Mouse (Mus musculus): ENCODE measurements around the gene Rnf24.

The Rnf24 gene

DNA sequence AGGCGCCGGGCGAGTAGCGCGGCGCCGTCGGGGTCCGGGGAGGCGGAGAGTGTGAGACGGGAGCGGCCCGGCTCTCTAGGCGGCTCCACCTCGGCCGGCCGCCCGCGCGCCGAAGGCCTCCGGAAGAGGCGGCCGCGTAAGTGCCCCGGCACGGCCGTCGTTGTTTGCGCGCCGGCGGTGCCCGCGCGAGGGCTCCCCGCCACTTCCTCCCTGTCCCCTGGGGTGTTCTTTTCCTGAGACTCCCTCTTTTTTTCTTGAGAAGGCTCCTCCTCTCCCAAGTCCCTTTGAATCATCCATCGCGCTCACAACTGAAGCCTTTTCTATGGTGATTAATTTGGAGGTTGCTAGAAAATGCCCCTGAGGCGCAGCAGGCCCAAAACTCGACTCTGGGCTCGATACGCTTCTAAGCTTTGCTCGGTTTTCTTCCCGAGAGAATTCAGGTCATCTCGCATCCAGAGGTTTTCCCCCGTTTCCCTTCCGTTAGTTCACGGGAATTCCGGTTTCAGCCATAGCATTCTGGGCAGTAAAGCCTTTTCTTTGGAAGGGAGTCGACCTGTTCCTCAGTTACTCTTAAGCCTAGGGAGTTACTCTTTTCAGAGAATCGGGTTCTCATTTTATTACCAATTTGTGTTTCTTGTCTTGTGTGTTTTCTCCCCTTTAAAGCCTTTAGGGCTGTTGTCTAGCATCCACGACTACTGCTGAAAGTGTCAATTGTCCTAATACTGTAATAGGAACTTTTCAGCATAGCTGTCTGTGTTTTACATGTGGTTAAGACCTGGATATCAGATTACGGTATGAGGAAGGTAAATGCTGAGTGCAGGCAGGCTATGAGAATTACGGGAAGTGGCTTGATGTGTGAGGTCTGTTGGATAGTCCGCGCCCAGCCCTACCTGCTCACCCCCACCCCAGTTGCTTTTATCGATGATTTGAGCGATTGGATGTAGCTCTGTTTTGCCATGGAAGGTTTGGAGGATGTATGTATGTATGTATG, 89.7 kb downstream of the Rnf24 start:
- DNase-seq (ENCODE audit: low spot score): no peak

DNA sequence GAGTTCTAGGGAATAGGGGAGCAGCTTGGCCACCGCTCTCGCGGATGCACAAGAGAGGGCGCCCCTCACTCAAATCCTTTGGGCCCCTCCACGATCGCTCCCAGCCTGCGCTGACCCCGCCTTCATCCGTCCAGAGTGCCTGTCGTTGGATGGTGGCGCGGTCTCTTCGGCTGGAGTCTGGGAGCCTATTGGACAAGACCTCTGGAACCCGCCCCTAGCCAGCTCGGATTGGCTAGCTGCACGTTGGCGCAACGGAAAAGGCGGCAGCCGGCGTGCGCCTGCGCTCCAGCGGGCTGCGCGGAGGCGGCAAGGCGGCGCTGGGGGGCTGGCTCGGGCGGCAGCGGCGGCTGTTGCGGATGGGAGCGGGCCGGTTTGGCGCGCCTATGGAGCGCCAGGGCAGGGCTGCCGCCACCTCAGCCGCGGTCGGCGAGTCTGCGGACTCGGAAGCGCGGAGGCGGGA, 90.4 kb downstream of the Rnf24 start, which contains the start of gene Pank2:
TSS of gene Pank2 (plus strand) at position 283 of the 460 bp plus-strand sequence.
- DNase-seq (ENCODE audit: low spot score): peak; percentile 90

DNA sequence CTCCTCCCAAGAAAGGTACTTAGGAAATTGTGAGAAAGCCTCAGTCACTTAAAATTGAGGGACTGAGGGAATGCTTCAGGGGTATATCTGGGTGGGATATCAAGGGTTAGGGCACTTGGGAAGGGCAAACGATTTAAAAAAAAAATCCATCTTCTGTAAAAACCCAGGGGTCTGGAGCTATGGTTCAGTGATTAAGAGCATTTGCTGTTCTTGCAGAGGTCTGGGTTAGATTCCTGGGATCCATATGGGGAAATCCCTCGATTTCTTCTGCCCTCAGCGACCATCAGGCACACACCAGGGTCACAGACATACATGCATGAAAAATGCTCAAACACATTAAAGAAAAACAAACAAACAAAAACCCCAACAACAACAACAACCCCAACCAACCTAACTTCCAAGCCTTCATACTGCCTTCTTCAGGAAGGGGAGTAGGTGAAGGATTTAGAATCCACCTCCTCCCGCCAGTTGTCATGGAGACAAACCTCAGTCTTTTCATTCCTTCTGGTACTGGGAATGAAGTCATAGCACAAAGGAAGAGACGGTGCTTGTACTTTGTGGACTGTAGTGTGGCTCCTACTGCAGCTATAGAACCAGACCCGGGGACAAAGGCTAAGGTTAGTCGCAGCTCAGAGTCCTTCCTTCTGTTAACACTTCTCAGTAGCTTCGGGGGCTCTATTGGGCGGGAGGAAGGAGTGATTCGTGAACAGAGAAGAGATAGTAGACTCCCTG, 91.0 kb downstream of the Rnf24 start:
- no peak for DNase-seq (ENCODE audit: low spot score)

DNA sequence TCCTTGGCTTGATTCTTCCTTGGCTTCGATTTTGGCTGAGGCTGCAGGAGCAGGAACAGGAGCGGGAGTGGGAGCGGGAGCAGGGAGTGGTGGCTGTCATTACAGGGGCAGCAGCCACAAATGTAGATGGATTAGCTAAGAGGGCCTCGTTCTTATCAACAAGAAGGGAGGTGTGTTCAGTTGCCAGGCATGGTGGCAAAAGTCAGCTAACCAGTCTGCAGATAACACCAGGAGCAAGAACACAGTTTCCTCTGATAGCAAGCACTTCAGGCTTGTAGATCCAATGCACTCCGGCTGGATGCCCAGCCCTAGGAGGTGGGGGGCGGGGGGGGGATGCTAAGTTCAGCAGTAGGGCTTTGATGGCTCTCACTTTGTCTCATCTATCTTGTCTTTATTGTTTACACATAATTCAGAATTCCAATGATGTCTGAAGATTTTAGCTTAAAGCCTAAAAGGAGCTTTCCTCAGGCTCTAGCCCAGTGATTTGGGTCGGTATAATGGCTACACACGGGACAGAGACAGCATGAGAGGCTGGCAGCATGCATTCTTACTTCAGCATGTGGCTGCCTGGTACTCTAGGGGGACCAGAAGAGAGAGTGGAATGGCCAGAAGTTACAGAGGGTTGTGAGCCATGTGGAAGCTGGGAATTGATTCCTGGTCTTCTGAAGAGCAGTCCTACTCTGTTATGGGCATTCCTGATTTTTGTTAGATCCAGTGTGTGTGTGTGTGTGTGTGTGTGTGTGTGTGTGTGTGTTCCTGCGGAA, 92.0 kb downstream of the Rnf24 start:
- no peak for DNase-seq (ENCODE audit: low spot score)

DNA sequence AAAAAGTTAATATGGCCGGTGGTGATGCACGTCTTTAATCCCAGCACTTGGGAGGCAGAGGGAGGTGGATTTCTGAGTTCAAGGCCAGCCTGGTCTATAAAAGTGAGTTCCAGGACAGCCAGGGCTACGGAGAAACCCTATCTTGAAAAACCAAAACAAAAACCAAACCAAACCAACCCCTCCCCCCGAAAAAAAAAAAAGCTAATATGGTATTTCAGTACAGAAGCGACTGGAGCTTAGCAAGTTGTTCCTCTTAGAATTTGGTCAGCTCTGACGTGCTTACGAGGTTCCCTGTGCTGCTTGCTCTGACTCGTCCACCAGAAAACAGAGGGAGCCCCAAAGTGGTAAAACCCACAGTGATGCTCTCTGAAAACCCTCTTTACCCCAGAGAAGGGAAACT, 94.0 kb downstream of the Rnf24 start:
- DNase-seq (ENCODE audit: low spot score): no peak

DNA sequence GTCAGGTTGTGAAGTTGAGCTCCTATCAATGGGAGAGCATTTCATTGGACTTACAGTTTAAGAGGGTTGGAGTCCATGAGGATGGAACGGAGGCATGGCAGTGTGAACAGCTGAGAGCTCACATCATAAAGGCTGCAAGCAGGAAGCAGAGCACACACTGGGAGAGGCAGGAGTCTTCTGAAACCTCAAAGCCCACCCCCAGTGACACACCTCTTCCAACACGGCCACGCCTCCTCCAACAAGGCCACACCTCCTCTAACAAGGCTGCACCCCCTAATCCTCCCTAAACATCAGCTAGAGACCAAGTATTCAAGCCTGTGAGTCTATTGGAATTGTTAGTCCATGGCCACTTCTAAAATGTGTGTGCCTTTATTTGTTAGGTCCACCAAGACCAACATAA, 97.0 kb downstream of the Rnf24 start:
- no peak for DNase-seq (ENCODE audit: low spot score)

DNA sequence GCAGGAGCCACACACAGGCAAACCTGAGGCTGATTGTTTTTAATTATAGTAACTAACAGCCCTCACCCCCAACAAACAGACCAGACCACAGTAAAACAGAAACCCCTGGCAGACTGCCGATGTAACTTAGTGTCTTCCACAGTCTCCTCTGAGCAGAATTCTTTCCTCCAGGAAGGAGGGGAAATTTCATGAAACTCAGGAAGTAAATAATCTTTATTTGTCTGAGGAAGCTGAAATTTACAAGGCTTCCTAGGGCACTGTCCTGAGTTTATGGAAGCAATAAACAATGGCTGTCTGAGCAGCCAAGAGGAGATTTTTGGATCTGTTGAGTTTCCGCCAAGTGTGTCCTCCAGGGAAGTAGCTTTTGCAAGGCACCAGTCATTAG, 98.4 kb downstream of the Rnf24 start:
- no peak for DNase-seq (ENCODE audit: low spot score)

DNA sequence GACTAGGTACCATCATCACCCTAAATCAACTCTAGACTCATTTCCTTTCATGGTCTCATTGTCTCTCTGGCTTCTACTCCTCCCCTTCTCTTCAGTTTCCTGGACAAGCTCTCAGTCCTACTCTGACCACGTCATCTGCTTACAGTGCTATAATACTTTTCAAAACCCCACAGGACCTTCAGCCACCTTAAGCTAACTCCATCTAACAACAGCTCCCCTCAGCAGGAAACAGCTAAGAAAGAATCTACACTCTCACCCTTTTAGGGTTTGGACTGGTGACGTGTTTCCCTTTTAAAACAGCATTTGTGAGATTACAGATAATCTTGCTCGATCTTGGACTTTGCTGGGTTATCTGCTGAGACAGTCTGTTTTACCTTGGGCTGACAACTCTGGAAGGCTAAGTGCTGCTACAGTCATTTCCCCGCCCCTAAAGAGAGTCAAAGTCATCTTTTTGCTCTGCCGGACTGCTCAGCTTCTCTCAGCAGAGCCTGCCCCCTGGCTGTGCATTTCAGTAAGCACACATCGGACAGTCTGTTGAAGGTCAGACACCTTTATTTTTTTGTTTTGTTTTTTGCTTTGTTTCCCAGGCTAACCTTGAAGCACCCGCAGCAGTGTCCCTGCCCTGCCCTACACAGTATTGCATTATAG, 98.9 kb downstream of the Rnf24 start:
- peak; percentile 40 for DNase-seq (ENCODE audit: low spot score)
